Mouse (Mus musculus) cortical plate, adult 2 months (tissue): ENCODE measurements around the gene Insl6. TPM values are rescaled to one million over a fixed set of nuclear protein-coding genes. Genes with fewer than 3 reads are reported as not detected.

ENCODE experiments used
- H3K27ac ChIP-seq: fragments of 200-500 bp; 2 replicates; pipeline ENCODE4 v1.5.1; 2012; ENCODE audit warnings: low read length, control low read depth, inconsistent platforms; ENCODE audit not compliant: insufficient read depth
- H3K4me1 ChIP-seq: fragments of 200-500 bp; 2 replicates; pipeline ENCODE4 v1.6.1; 2011; ENCODE audit warnings: low read length; ENCODE audit not compliant: control insufficient read depth, insufficient read depth
- H3K4me3 ChIP-seq: fragments of 200-500 bp; 2 replicates; pipeline ENCODE4 v1.5.1; 2011; ENCODE audit warnings: mild to moderate bottlenecking, low read length, control low read depth; ENCODE audit not compliant: insufficient read depth
- CTCF ChIP-seq: fragments of 200-500 bp; IDR thresholded peaks from 2 replicates; pipeline ENCODE4 v1.5.1; 2011; ENCODE audit warnings: mild to moderate bottlenecking, control low read depth, low read length; ENCODE audit not compliant: insufficient read depth; ENCODE audit errors: extremely low read depth
- POLR2A ChIP-seq: fragments of 200-500 bp; IDR thresholded peaks from 2 replicates; pipeline ENCODE4 v1.6.1; 2011; ENCODE audit warnings: mild to moderate bottlenecking, low read length, control low read depth; ENCODE audit not compliant: insufficient read depth; ENCODE audit errors: extremely low read depth
- polyA plus RNA-seq: library from polyadenylated mRNA; depleted of rRNA; stranded (reverse); fragments of >200 nt; gene quantifications from 2 replicates; pipeline ENCODE4 v1.2.3, GENCODE M21; 2012

Gene Insl6
- polyA plus RNA-seq, 1 experiment = 0.54 TPM

DNA sequence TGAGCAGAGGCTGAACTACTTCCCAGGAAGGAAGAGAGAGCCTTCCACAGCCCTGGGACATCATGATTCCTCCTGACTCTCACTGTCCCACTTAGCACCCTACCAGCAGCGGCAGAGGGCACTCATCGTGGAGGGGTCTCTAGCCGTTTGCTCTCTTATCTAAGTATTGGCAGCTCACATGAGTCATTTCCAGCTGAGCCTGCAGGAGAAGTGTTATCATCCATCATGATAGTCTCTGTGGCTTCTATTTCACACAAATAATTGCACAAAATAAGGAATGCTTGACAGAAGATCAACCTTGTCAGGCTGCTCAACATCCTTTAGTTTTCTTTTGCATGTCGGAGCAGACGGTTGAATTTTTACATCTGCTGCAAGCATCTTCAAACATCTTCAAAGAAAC lies 35.1 kb upstream of the Insl6 start:
- TF ChIP-seq POLR2A (no peak), CTCF (no peak)
- H3K4me1 ChIP-seq = peaks cover 7% of the 10 kb centered on the region
- no peak overlapping the region for H3K27ac ChIP-seq
- H3K4me3 ChIP-seq = no peak overlapping the region; the same call in 1 of the 2 replicates

DNA sequence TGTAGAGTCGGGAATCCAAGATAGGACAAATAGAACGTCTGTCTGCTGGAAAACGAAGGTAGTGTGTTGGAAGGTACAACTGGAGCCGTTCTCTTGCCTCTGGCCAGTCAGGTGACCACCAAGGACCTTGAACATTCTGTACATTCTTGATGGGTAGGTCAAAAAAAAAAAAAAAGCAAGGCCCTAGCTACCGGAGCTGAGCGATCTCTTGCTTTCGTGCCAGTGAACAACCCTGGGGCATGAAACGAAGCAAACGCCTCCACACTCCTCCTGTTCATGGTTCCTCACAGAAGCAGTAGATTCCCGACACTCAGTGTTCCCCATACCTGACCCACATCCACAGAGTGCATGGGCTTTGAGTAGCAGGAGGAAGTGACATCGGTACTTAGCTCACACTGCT lies 31.1 kb upstream of the Insl6 start:
- TF ChIP-seq CTCF (no peak), POLR2A (no peak)
- no peak overlapping the region for H3K4me3 ChIP-seq
- H3K27ac ChIP-seq = no peak overlapping the region
- H3K4me1 ChIP-seq = peaks cover 5% of the 10 kb centered on the region

DNA sequence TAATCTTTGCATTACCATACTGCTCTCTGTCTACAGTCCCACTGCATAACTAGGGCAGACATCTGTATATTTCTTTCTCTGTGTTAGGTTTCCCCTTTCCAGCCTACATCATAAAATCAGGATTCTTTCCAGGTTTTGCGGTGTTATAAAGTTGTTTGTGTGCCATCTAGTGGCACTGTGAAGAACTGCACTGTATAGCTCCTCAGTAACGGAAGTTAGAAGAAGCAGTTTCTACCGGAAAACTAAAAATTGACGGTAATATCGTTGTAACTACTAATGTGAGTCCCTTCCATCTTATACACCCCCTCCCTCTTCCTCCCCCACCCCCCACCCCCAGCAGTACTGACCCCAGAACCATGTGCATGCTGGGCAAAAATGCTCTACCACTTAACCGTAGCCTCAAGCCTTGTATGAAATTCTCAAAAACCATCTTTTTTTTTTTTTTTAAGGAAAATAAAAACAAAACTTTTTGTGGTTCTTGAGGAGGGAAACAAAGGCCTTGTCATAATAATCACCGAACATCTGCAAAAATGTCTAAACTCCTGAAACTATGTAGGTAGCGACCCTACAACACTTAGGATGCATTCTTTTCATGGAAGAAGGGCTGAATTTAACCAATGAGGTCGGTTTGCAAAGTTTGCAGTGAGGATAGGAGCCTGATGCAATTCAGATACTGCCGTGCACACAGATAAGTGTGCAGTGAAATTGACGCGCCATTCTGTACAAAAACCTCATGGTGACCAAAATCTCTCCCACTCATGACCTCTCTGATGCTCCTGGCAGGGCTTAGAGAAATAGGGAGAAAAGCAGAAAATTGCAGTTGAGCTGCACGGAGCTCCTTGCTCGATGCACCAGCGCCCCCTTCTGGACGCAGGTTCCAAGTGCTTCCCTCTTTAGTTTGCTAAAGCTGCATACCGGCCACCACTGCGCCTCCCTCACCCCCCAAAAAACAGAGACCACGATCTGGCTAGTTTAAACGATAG lies 30.0 kb upstream of the Insl6 start:
- H3K27ac ChIP-seq = no peak overlapping the region
- no peak overlapping the region; the same call in 1 of the 2 replicates for H3K4me3 ChIP-seq
- peaks cover 1% of the 10 kb centered on the region; the same call in 1 of the 2 replicates for H3K4me1 ChIP-seq
- no peak for TF ChIP-seq POLR2A
- TF ChIP-seq CTCF = peak; percentile 94

DNA sequence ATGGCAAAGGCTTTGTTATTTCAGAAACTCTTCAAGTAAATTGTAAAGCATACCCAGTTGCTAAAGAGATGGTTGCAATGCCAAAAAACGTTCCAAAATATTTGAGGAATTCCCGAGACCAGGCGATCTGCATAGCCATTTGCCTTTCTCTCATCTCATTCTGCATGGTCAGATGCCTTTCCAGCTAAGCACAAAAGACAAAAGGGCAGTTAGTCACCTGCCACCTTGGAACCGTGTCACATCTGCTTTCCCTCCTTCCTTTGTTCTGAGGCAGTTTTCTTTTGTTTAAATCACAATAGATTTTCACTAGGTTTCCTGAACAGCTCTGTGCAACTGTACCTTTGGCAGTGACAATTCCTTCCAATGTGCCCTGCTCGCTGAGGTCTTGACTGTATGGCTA lies 25.8 kb upstream of the Insl6 start:
- Histone ChIP-seq H3K4me3 (no peak overlapping the region), H3K4me1 (no peaks in the 10 kb centered on the region), H3K27ac (no peak overlapping the region)
- TF ChIP-seq CTCF (no peak), POLR2A (no peak)

DNA sequence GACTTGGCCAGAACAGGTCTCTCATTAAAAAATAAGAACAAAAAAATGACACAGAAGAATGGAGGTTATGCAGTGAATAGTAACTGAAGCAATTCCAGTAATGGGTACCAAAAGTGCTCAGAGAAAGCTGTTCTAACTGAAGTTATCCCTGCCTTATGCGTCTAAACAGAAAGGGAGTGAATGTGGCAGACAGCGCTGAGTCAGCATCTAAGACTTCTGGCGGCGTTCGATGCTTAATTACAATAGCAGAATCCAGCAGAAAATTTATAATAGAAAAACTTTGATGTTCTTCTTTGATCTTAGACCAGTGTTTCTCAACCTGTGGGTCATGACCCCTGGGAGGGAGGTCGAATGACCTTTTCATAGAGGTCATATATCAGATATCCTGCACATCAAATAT lies 20.5 kb upstream of the Insl6 start:
- no peak overlapping the region for H3K4me3 ChIP-seq
- H3K27ac ChIP-seq = no peak overlapping the region
- TF ChIP-seq POLR2A = no peak
- TF ChIP-seq CTCF = no peak
- no peaks in the 10 kb centered on the region for H3K4me1 ChIP-seq

DNA sequence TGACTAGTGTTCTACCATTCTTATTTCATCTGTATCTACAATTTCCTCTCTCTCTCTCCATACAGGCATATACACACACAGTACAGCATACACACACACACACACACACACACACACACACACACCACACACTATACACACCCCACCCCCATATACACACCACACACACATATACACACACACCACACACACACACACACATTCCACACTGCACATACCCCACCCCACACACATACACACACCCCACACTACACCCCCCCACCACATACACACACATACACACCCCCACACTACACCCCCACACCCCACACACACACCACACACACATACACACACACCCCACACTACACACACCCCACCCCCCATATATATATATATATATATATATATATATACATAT lies 19.7 kb upstream of the Insl6 start:
- TF ChIP-seq CTCF (no peak), POLR2A (no peak)
- no peaks in the 10 kb centered on the region for H3K4me1 ChIP-seq

DNA sequence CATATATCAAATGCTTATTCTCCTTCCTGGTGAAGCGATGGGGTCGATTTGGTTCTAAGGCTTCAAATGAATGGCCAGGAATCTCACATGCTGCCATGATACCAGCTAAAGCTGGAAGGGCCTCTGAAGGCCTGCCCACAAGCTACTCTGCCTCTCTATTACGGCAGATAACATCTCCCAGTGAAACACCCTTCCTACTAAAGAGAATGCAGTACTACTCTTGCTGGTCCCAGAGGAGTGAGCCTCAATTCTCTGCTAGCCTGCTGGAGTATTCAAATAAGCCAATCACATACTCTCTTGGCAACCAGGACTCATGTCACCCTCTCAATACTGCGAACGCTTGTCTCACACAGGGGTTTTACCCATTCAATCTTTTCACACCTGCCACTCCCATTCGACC lies 17.1 kb upstream of the Insl6 start:
- H3K4me1 ChIP-seq = no peaks in the 10 kb centered on the region
- TF ChIP-seq POLR2A (no peak), CTCF (no peak)
- no peak overlapping the region for H3K27ac ChIP-seq
- no peak overlapping the region for H3K4me3 ChIP-seq

More for the DNA sequence above, 19.7 kb upstream of the Insl6 start:
- no peak overlapping the region for H3K27ac ChIP-seq
- no peak overlapping the region for H3K4me3 ChIP-seq

DNA sequence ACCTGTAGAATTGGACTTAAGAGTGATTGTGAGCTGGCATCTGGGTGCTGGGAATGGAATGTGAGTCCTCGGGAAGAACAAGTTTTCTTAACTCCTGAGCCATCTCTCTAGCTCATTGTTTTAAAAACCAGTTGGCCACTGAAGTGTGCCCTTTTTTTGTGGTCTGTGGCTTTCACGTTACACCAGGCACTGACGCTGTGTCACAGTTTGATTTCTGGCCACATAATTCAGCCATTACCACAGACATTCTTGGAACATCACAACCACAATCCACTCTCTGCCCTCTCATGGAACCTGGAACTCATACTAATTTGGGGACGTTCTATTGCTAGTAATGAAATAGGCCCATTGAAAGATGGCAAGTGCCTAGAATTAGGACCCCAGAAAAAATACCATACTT lies 15.9 kb upstream of the Insl6 start:
- TF ChIP-seq POLR2A = no peak
- no peak for TF ChIP-seq CTCF
- Histone ChIP-seq H3K4me1 (no peaks in the 10 kb centered on the region), H3K27ac (no peak overlapping the region), H3K4me3 (no peak overlapping the region)

DNA sequence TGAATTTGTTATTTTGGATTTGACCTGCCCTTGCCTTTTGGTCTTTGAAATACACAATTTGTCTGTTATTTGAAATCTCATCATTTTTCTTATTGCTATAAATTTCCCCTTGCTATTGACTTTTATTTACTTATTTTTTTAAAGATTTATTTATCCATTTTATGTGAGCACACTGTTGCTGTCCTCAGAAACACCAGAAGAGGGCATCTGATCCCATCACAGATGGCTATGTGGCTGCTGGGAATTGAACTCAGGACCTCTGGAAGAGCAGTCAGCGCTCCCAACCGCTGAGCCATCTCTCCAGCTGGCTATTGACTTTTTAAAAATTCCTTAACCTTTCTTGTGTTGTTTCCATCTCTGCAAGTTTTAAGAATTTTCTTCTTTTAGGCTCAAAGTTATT lies 11.5 kb upstream of the Insl6 start:
- Histone ChIP-seq H3K27ac (no peak overlapping the region), H3K4me3 (no peak overlapping the region), H3K4me1 (no peaks in the 10 kb centered on the region)
- TF ChIP-seq POLR2A (no peak), CTCF (no peak)
